Mouse (Mus musculus) kidney, adult 2 months (tissue): ENCODE measurements around the gene Myom1.

Source experiments
- CTCF ChIP-seq: fragments of 200-500 bp; conservative IDR thresholded peaks from 2 replicates; pipeline ENCODE4 v1.5.1; 2011; ENCODE audit warnings: low read depth, mild to moderate bottlenecking, control low read depth, low read length, moderate library complexity, mixed read lengths; ENCODE audit not compliant: insufficient read depth, insufficient read length
- POLR2A ChIP-seq: fragments of 200-500 bp; IDR thresholded peaks from one replicate; pipeline ENCODE4 v1.6.1; 2011; ENCODE audit warnings: low read depth, low read length, control low read depth

- TF ChIP-seq CTCF = no peak
- TF ChIP-seq POLR2A = no peak
Measured at GRCm38 (mm10) chr17:71006976-71007375, 4.5 kb downstream of the Myom1 start.
